Mouse (Mus musculus) spleen, postnatal 0 days (tissue): ENCODE measurements around the gene Jchain. TPM values are rescaled to one million over a fixed set of nuclear protein-coding genes. Genes with fewer than 3 reads are reported as not detected.

ENCODE experiments used
- polyA plus RNA-seq: library from polyadenylated mRNA; unstranded; fragments of >200 nt; fragmentation: Nextera tagmentation; extraction: Ambion mirVana; gene quantifications from 2 replicates; pipeline ENCODE4 v1.2.1, GENCODE M21; 2015

The Jchain gene
- 0.24 TPM in 1 of 2 replicates, not detected in the other for polyA plus RNA-seq

DNA sequence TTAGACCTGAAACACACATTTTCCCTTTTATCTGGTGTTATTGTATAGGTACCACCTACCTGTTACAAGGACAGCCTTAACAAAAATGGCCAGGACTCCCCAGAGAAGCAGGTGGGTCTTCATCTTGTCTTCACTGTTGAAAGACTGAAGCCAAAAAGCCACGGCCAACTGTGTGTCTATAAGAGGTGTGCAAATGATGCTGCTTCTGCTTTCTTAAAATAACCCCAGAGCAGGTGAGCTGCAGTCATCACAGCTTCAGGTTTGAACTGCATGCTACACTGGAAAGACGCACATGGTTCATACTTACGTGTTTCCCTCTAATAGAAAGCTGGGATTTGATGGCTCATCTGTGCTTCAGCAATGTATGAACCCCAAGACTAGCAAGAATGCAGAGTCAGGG is at the start of gene Jchain:
Jchain (minus strand) TSS at position 235 of the 400 bp plus-strand sequence.

GRCm38 (mm10) chr5:88564501-88565147 is 36.9 kb upstream of the Jchain start, which contains the start of gene Rufy3:
Gene Rufy3, plus strand, starts transcription at chr5:88565040.

GRCm38 (mm10) chr5:88554086-88554886 is 26.6 kb upstream of the Jchain start, which contains the start of gene Utp3:
Gene Utp3, plus strand, starts transcription at chr5:88554462.

GRCm38 (mm10) chr5:88487675-88488074 is 40.0 kb downstream of the Jchain start, which contains the start of gene Enam:
Gene Enam, plus strand, starts transcription at chr5:88487975.

Other genes with a start within 250 kb of the Jchain start
- gene Prol1, start 210.6 kb downstream of the Jchain start, polyA plus RNA-seq, result not detected in 2 replicates
- not detected in 2 replicates for gene Amtn, start 151.8 kb downstream of the Jchain start, polyA plus RNA-seq
- gene Ambn, start 71.9 kb downstream of the Jchain start, polyA plus RNA-seq, result not detected in 2 replicates
- not detected in 2 replicates for gene Enam, start 39.9 kb downstream of the Jchain start, polyA plus RNA-seq
- gene Utp3, start 26.6 kb upstream of the Jchain start, polyA plus RNA-seq, result 43.5 and 45.1 TPM in 2 replicates
- gene Rufy3, start 37.1 kb upstream of the Jchain start, polyA plus RNA-seq, result 4.5 and 5.1 TPM in 2 replicates
- gene Grsf1, start 148.3 kb upstream of the Jchain start, polyA plus RNA-seq, result 36.8 and 37.5 TPM in 2 replicates
- gene Mob1b, start 193.0 kb upstream of the Jchain start, polyA plus RNA-seq, result 7.7 and 8.9 TPM in 2 replicates
- 105 and 129 TPM in 2 replicates for gene Dck, start 237.1 kb upstream of the Jchain start, polyA plus RNA-seq